Mouse (Mus musculus): ENCODE measurements around the gene Psmd12. TPM values are rescaled to one million over a fixed set of nuclear protein-coding genes. Genes with fewer than 3 reads are reported as not detected.

Gene Psmd12
- total RNA-seq, 1 experiment from 2014 or later, result 67.9 TPM

- peak; percentile 60 for ATAC-seq (ENCODE audit: extremely low read depth, insufficient number of reproducible peaks, low FRiP score, poor library complexity, severe bottlenecking)
Observed at GRCm38 (mm10) chr11:107547351-107548203, 68.3 kb downstream of the Psmd12 start, which contains the start of gene Helz. Helz (plus strand) TSS chr11:107547930.

DNA sequence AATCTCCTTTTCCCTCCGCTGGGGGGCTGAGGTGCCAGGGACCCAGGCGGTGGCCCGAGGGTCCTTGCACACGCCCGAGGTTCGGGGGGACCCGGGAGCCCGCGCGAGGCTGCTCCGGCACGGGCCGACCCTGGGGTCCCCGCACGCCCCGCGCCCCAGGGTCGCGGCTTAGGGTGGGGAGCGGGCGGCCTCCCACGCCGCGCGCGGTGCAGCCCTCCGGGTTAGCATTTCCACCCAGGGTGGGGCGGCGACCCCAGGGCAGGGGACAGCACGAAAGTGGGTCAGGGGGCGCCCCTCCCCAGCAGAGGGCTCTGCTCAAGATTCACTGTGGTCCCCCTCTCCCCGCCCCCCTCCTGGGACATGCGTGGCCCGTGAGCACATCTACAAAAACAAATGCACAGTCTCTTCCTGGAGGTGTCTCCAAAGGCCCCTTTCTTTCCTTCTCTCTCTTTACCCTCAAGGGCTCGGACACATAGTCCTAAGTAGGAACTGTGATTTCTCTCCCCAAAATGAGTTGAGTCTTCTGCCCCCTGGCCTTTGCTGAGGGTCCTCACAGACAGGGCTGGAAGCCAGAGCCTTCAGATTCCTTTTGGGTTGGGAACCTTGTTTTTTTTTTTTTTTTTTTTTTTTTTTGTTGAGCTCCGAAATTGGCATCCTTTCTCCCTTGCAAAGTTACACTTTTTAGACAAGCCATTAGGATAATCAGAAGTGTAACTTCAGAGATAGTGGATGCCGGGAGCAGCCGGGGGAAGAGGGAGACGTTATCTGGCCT, 69.1 kb downstream of the Psmd12 start:
- ATAC-seq (ENCODE audit: extremely low read depth, insufficient number of reproducible peaks, low FRiP score, poor library complexity, severe bottlenecking), result 0 out of 2 replicates have a peak, but pooled peaks have one; percentile 21

Other genes with a start within 250 kb of the Psmd12 start
- 20.0 and 24.4 TPM in 2 replicates for gene Pitpnc1, start 8.8 kb upstream of the Psmd12 start, total RNA-seq (2017)
- gene Helz, start 68.4 kb downstream of the Psmd12 start, total RNA-seq (2017), result 40.0 and 47.3 TPM in 2 replicates
- gene Cacng1, start 237.0 kb downstream of the Psmd12 start, total RNA-seq (2017), result not detected in 2 replicates

All from neutrophil, adult 5-6 weeks (primary cell).